Mouse (Mus musculus) R1 (cell line): ENCODE results near the gene Fam205a2.
"Not testable (repeated sequence)": the region's sequence is repeated elsewhere in the genome, so short reads cannot be mapped to it uniquely, and the experiment has no call there.

Experiments used
- DNase-seq: peaks from one replicate; pipeline ENCODE4 v3.0.0-alpha.2; 2018; ENCODE audit warnings: low read depth, low spot score

Gene Fam205a2

GRCm38 (mm10) chr4:42528075-42528474 lies at the start of gene Fam205a2:
TSS of gene Fam205a2 (minus strand) at chr4:42528175.
- not testable (repeated sequence) for DNase-seq
